In genomic region chr2:180346820-180347497, GRCm38 (mm10) we compare ENCODE assay signal across 8 mouse cellular contexts. TPM values are rescaled to one million over a fixed set of nuclear protein-coding genes. Genes with fewer than 3 reads are reported as not detected.
DNase-seq lines count a peak whose midpoint lies in the region; ATAC-seq and TF ChIP-seq lines count a peak whose summit lies in the region.

No protein-coding gene starts in this region.

- WGBS in heart, embryonic 14.5 days, result 25% methylated on average over 9 of the region's 9 CpGs
- 28% methylated on average over 9 of the region's 9 CpGs for WGBS in kidney, postnatal 0 days
- 24% methylated on average over 9 of the region's 9 CpGs for WGBS in liver, adult 2 months

- H3K79me2 ChIP-seq in liver, adult 2 months (ENCODE audit: control insufficient read depth, insufficient read depth, low read length), result no peaks in the 10 kb centered on the region

- H3K4me2 ChIP-seq in heart, embryonic 14.5 days (ENCODE audit: low read length), result no peak overlapping the region
- H3K4me2 ChIP-seq in kidney, postnatal 0 days (ENCODE audit: low read length), result no peak overlapping the region

- no peaks in the 10 kb centered on the region for H3K27me3 ChIP-seq in heart, embryonic 14.5 days (ENCODE audit: control insufficient read depth, insufficient read depth, low read length)
- H3K27me3 ChIP-seq in kidney, postnatal 0 days (ENCODE audit: insufficient read depth, low read length), result no peaks in the 10 kb centered on the region
- no peaks in the 10 kb centered on the region for H3K27me3 ChIP-seq in liver, adult 2 months (ENCODE audit: control insufficient read depth, insufficient read depth, low read length)
- no peaks in the 10 kb centered on the region for H3K27me3 ChIP-seq in splenic B cell, adult 2 months (ENCODE audit: control insufficient read depth, insufficient read depth, low read length, poor library complexity, severe bottlenecking)

- peak; percentile 58; the same call in 1 of the 2 replicates for ATAC-seq in erythroid progenitor cell, adult 5-6 weeks (replicated peaks; ENCODE audit: low FRiP score, poor library complexity, severe bottlenecking)
- peak; percentile 31; the same call in 1 of the 2 replicates for ATAC-seq in heart, embryonic 14.5 days (ENCODE audit: insufficient number of reproducible peaks, insufficient read depth, low FRiP score, low read depth)
- peak; percentile 57 for ATAC-seq in kidney, postnatal 0 days (replicated peaks; ENCODE audit: low FRiP score, low read depth)

- TF ChIP-seq POLR2A in brain, embryonic 14.5 days (IDR thresholded peaks at IDR 0.05; ENCODE audit: borderline replicate concordance, extremely low read depth, insufficient read depth, insufficient read length, poor library complexity, severe bottlenecking), result no peak
- TF ChIP-seq POLR2A in liver, adult 2 months (IDR thresholded peaks at IDR 0.05; ENCODE audit: extremely low read depth, insufficient read depth, low read length), result no peak

- H3K36me3 ChIP-seq in heart, embryonic 14.5 days (ENCODE audit: control insufficient read depth, insufficient read depth, low read length), result no peaks in the 10 kb centered on the region
- no peaks in the 10 kb centered on the region for H3K36me3 ChIP-seq in kidney, postnatal 0 days (ENCODE audit: insufficient read depth, low read length)
- H3K36me3 ChIP-seq in liver, adult 2 months (ENCODE audit: control insufficient read depth, insufficient read depth, low read length), result no peaks in the 10 kb centered on the region
- H3K36me3 ChIP-seq in splenic B cell, adult 2 months (ENCODE audit: control insufficient read depth, insufficient read depth, low read length, poor library complexity, severe bottlenecking), result no peaks in the 10 kb centered on the region

- DNase-seq in CD4-positive, CD25-positive, alpha-beta regulatory T cell, adult 2 months (ENCODE audit: low read depth, low spot score), result peak; percentile 90
- DNase-seq in brain, embryonic 14.5 days (ENCODE audit: low read depth), result peak; percentile 91
- DNase-seq in kidney, postnatal 0 days (ENCODE audit: low spot score), result peak; percentile 90
- peak; percentile 40 for DNase-seq in liver, adult 2 months (ENCODE audit: extremely low read depth, low read depth, low spot score)
- peak; percentile 77 to 80 for DNase-seq in natural killer cell, adult 2 months (ENCODE audit: low spot score in 2 of 2)
- DNase-seq in splenic B cell, adult 2 months (ENCODE audit: low read depth, low spot score), result peak; percentile 84

- no peak overlapping the region for H3K4me3 ChIP-seq in heart, embryonic 14.5 days (ENCODE audit: control insufficient read depth in 1 of 2, insufficient read depth in 1 of 2, low read depth in 1 of 2, low read length in 2 of 2)
- no peak overlapping the region for H3K4me3 ChIP-seq in kidney, postnatal 0 days (replicated peaks; ENCODE audit: low read depth, low read length)
- no peak overlapping the region for H3K4me3 ChIP-seq in liver, adult 2 months (ENCODE audit: insufficient read depth, low read depth, low read length)

- TF ChIP-seq CTCF in brain, embryonic 14.5 days (IDR thresholded peaks at IDR 0.05; ENCODE audit: borderline replicate concordance, extremely low read depth, insufficient read depth, insufficient read length), result peak; percentile 92
- peak; percentile 97 for TF ChIP-seq CTCF in kidney, postnatal 0 days (IDR thresholded peaks at IDR 0.05; ENCODE audit: low read depth)
- peak; percentile 87 for TF ChIP-seq CTCF in liver, adult 2 months (IDR thresholded peaks at IDR 0.05; ENCODE audit: low read depth, low read length)

- H3K9ac ChIP-seq in heart, embryonic 14.5 days (ENCODE audit: low read length), result 0 out of 2 replicates have a peak overlapping the region, but pooled peaks have one; percentile 34
- no peak overlapping the region for H3K9ac ChIP-seq in kidney, postnatal 0 days (ENCODE audit: low read depth, low read length)
- H3K9ac ChIP-seq in liver, adult 2 months (ENCODE audit: low read depth, low read length), result no peak overlapping the region

- peaks cover 35 to 37% of the 10 kb centered on the region in 2 experiments for H3K4me1 ChIP-seq in heart, embryonic 14.5 days (ENCODE audit: control insufficient read depth in 2 of 2, insufficient read depth in 2 of 2, low read length in 2 of 2)
- H3K4me1 ChIP-seq in kidney, postnatal 0 days (replicated peaks; ENCODE audit: insufficient read depth, low read length), result 0 out of 2 replicates have a peak, but pooled peaks cover 3% of the 10 kb centered on the region
- H3K4me1 ChIP-seq in liver, adult 2 months (ENCODE audit: control insufficient read depth, insufficient read depth, low read length), result 0 out of 2 replicates have a peak, but pooled peaks cover 1% of the 10 kb centered on the region

- no peak overlapping the region for H3K27ac ChIP-seq in heart, embryonic 14.5 days (replicated peaks in 1 of 2; ENCODE audit: control insufficient read depth in 1 of 2, insufficient read depth in 1 of 2, low read depth in 2 of 2, low read length in 2 of 2)
- no peak overlapping the region for H3K27ac ChIP-seq in kidney, postnatal 0 days
- H3K27ac ChIP-seq in liver, adult 2 months (replicated peaks; ENCODE audit: insufficient read depth, low read depth, low read length), result no peak overlapping the region

- no peaks in the 10 kb centered on the region for H3K9me3 ChIP-seq in heart, embryonic 14.5 days (ENCODE audit: control insufficient read depth, low read length)
- H3K9me3 ChIP-seq in kidney, postnatal 0 days (replicated peaks; ENCODE audit: low read length), result no peaks in the 10 kb centered on the region

RNA-seq across cellular contexts. Expression of gene Gata5, which starts 12.5 kb away (rescaled TPM):
- 0.04 TPM in 1 of 2 replicates, not detected in the other for polyA plus RNA-seq in brain, embryonic 14.5 days (2012; rRNA removed)
- total RNA-seq in erythroid progenitor cell, adult 5-6 weeks (2015; ENCODE audit: low replicate concordance), result not detected in 2 replicates
- total RNA-seq in erythroid progenitor cell, adult 5-6 weeks (2017; ENCODE audit: low replicate concordance), result not detected in 2 replicates
- polyA plus RNA-seq in heart, embryonic 14.5 days (2014; fragmentation: Nextera tagmentation; extraction: Ambion mirVana), result 7.3 and 9.7 TPM in 2 replicates
- polyA plus RNA-seq in kidney, postnatal 0 days (2015; fragmentation: Nextera tagmentation; extraction: Ambion mirVana), result 1.9 TPM in 2 replicates
- 0.09 TPM in 1 of 2 replicates, not detected in the other for total RNA-seq in liver, adult 2 months (2014; rRNA removed)
- 0.09 and 0.16 TPM in 2 replicates for polyA plus RNA-seq in liver, adult 2 months (2012; rRNA removed)

RNA-seq across cellular contexts. Expression of gene Rbbp8nl, which starts 57.3 kb away (rescaled TPM):
- polyA plus RNA-seq in brain, embryonic 14.5 days (2012; rRNA removed), result 0.04 and 0.08 TPM in 2 replicates
- total RNA-seq in erythroid progenitor cell, adult 5-6 weeks (2015; ENCODE audit: low replicate concordance), result not detected in 2 replicates
- total RNA-seq in erythroid progenitor cell, adult 5-6 weeks (2017; ENCODE audit: low replicate concordance), result not detected in 2 replicates
- polyA plus RNA-seq in heart, embryonic 14.5 days (2014; fragmentation: Nextera tagmentation; extraction: Ambion mirVana), result not detected in 2 replicates
- polyA plus RNA-seq in kidney, postnatal 0 days (2015; fragmentation: Nextera tagmentation; extraction: Ambion mirVana), result 0.29 and 0.33 TPM in 2 replicates
- not detected in 2 replicates for total RNA-seq in liver, adult 2 months (2014; rRNA removed)
- polyA plus RNA-seq in liver, adult 2 months (2012; rRNA removed), result not detected in 2 replicates

Comparison
In these comparisons a context has a peak if more than half of its experiments do, and no peak if none do; other contexts are left out.
1. DNase-seq: peak in every context shown above with its lines; median percentile 91 in brain, embryonic 14.5 days; 90 in CD4-positive, CD25-positive, alpha-beta regulatory T cell, adult 2 months; 90 in kidney, postnatal 0 days; 84 in splenic B cell, adult 2 months; 78 in natural killer cell, adult 2 months; 40 in liver, adult 2 months.